Mouse (Mus musculus) olfactory bulb, adult 2 months (tissue): ENCODE results near the gene Arhgap28. TPM values are rescaled to one million over a fixed set of nuclear protein-coding genes. Genes with fewer than 3 reads are reported as not detected.

Source experiments
- H3K27ac ChIP-seq: fragments of 200-500 bp; 2 replicates; pipeline ENCODE4 v1.5.1; 2012; ENCODE audit warnings: low read depth, low read length; ENCODE audit not compliant: insufficient read depth
- H3K4me1 ChIP-seq: fragments of 200-500 bp; 2 replicates; pipeline ENCODE4 v1.6.1; 2012; ENCODE audit warnings: low read length; ENCODE audit not compliant: control insufficient read depth, insufficient read depth
- H3K4me3 ChIP-seq: fragments of 200-500 bp; 2 replicates; pipeline ENCODE4 v1.5.1; 2012; ENCODE audit warnings: mild to moderate bottlenecking, low read depth, low read length, moderate library complexity; ENCODE audit not compliant: insufficient read depth
- CTCF ChIP-seq: fragments of 200-500 bp; IDR thresholded peaks from 2 replicates; pipeline ENCODE4 v1.5.1; 2012; ENCODE audit warnings: low read depth, mild to moderate bottlenecking, low read length, moderate library complexity; ENCODE audit not compliant: insufficient read depth
- POLR2A ChIP-seq: fragments of 200-500 bp; IDR thresholded peaks from 2 replicates; pipeline ENCODE4 v1.6.1; 2012; ENCODE audit warnings: mild to moderate bottlenecking, low read depth, low read length, moderate library complexity; ENCODE audit not compliant: insufficient read depth
- WGBS: fragments of 180-500 bp; shearing (Covaris S2); methylation state at CpG from one replicate; pipeline ENCODE4 v1.1.7; 2018; 5-methylcytosine and 5-hydroxymethylcytosine counted together
- polyA plus RNA-seq: library from polyadenylated mRNA; stranded (reverse); fragments of >200 nt; gene quantifications from 2 replicates; pipeline ENCODE4 v1.2.4, GENCODE M21; 2012; ENCODE audit warnings: low replicate concordance; ENCODE audit not compliant: missing spikeins, insufficient read depth, insufficient read length

The Arhgap28 gene
- polyA plus RNA-seq, 1 experiment: not detected

GRCm38 (mm10) chr17:67886326-67886725 is 117.6 kb downstream of the Arhgap28 start:
- Histone ChIP-seq H3K27ac (no peak overlapping the region), H3K4me1 (no peaks in the 10 kb centered on the region), H3K4me3 (no peak overlapping the region)
- TF ChIP-seq CTCF (no peak), POLR2A (no peak)
- 81% methylated on average over 5 of the region's 5 CpGs for WGBS

GRCm38 (mm10) chr17:67877599-67877998 is 126.3 kb downstream of the Arhgap28 start:
- Histone ChIP-seq H3K27ac (no peak overlapping the region), H3K4me3 (no peak overlapping the region), H3K4me1 (no peaks in the 10 kb centered on the region)
- WGBS: 52% methylated on average over 12 of the region's 12 CpGs
- no peak for TF ChIP-seq CTCF
- no peak for TF ChIP-seq POLR2A

- TF ChIP-seq POLR2A (no peak), CTCF (no peak; the same call in 1 of the 2 replicates)
- Histone ChIP-seq H3K4me1 (no peaks in the 10 kb centered on the region), H3K4me3 (no peak overlapping the region), H3K27ac (no peak overlapping the region)
- 65% methylated on average over 23 of the region's 23 CpGs for WGBS
Measured at GRCm38 (mm10) chr17:67869731-67870601, 134.0 kb downstream of the Arhgap28 start.

GRCm38 (mm10) chr17:67866541-67867241 is 137.2 kb downstream of the Arhgap28 start:
- Histone ChIP-seq H3K4me3 (no peak overlapping the region), H3K27ac (no peak overlapping the region), H3K4me1 (no peaks in the 10 kb centered on the region)
- WGBS: 45% methylated on average over 20 of the region's 20 CpGs
- TF ChIP-seq POLR2A (no peak), CTCF (no peak)

- H3K4me3 ChIP-seq: no peak overlapping the region
- no peaks in the 10 kb centered on the region for H3K4me1 ChIP-seq
- H3K27ac ChIP-seq: no peak overlapping the region
- TF ChIP-seq POLR2A: no peak
- TF ChIP-seq CTCF: no peak
- WGBS: 69% methylated on average over 9 of the region's 9 CpGs
Measured at GRCm38 (mm10) chr17:67866026-67866425, 137.9 kb downstream of the Arhgap28 start.

- no peak overlapping the region for H3K4me3 ChIP-seq
- WGBS: 86% methylated on average over 3 of the region's 3 CpGs
- H3K27ac ChIP-seq: no peak overlapping the region
- no peaks in the 10 kb centered on the region for H3K4me1 ChIP-seq
- TF ChIP-seq CTCF: no peak
Measured at GRCm38 (mm10) chr17:67864912-67865311, 139.0 kb downstream of the Arhgap28 start.

- H3K4me3 ChIP-seq: no peak overlapping the region
- H3K4me1 ChIP-seq: no peaks in the 10 kb centered on the region
- H3K27ac ChIP-seq: no peak overlapping the region
- WGBS: 95% methylated on average over 10 of the region's 10 CpGs
- TF ChIP-seq CTCF (no peak), POLR2A (no peak)
Measured at GRCm38 (mm10) chr17:67864363-67864762, 139.6 kb downstream of the Arhgap28 start.

GRCm38 (mm10) chr17:67861744-67862535 is 142.0 kb downstream of the Arhgap28 start:
- peak; percentile 63 for TF ChIP-seq CTCF
- TF ChIP-seq POLR2A: no peak
- no peak overlapping the region for H3K27ac ChIP-seq
- H3K4me3 ChIP-seq: no peak overlapping the region
- H3K4me1 ChIP-seq: no peaks in the 10 kb centered on the region
- 77% methylated on average over 16 of the region's 16 CpGs for WGBS
